Mouse (Mus musculus) lung, adult 2 months (tissue): ENCODE measurements at regions not wholly inside any gene's neighbourhood (a gene's known extent, or its start where the extent isn't known, plus 50 kb on each side); places are given as distances from the start of the nearest gene placed in this dataset.

Experiments used
- CTCF ChIP-seq: fragments of 200-500 bp; IDR thresholded peaks from 2 replicates; pipeline ENCODE4 v1.5.1; 2011; ENCODE audit warnings: mild to moderate bottlenecking, low read length, control low read depth; ENCODE audit not compliant: insufficient read depth
- POLR2A ChIP-seq: fragments of 200-500 bp; IDR thresholded peaks from 2 replicates; pipeline ENCODE4 v1.6.1; 2011; ENCODE audit warnings: low read depth, mild to moderate bottlenecking, control low read depth, low read length, borderline replicate concordance; ENCODE audit errors: extremely low read depth

DNA sequence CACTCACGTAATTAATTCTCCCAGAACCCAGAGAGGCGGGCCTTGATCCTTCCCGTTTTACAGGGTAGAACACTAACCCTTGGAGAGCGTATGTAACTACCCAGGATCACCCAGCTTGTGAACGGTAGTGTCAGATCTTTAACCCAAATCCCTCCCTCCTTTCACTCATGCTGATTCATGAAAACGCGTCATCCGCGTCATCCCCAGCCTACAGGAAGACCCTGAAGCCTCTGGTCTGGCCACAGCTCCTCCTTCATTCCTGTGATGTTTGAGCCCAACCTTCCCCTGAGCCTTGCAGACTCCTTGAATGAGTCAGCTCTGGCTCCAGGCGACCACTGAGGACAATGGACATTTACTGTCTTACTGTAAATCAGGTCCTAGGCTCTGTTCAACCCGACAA, 49.8 kb upstream of the Tle3 start:
- TF ChIP-seq POLR2A: no peak
- TF ChIP-seq CTCF: no peak
